Mouse (Mus musculus) retina, postnatal 7 days (tissue): ENCODE results near the gene Usp49.
"Not testable (repeated sequence)": the region's sequence is repeated elsewhere in the genome, so short reads cannot be mapped to it uniquely, and the experiment has no call there.

Source experiments
- DNase-seq: peaks from one replicate; pipeline ENCODE4 v3.0.0-alpha.2; 2012; ENCODE audit warnings: low read depth, low spot score

Gene Usp49

GRCm38 (mm10) chr17:47630678-47631065, at the start of gene Usp49:
TSS of gene Usp49 (plus strand) at chr17:47630690.
- DNase-seq, result no peak

- DNase-seq, result no peak
Observed at GRCm38 (mm10) chr17:47580962-47581361, 49.5 kb upstream of the Usp49 start.

- no peak for DNase-seq
Observed at GRCm38 (mm10) chr17:47588517-47588916, 42.0 kb upstream of the Usp49 start.

- no peak for DNase-seq
Observed at GRCm38 (mm10) chr17:47591073-47591472, 39.4 kb upstream of the Usp49 start.

GRCm38 (mm10) chr17:47593215-47593853, 37.2 kb upstream of the Usp49 start:
- DNase-seq, result peak; percentile 83

GRCm38 (mm10) chr17:47593854-47594182, 36.7 kb upstream of the Usp49 start:
- DNase-seq, result no peak

- no peak for DNase-seq
Observed at GRCm38 (mm10) chr17:47594183-47594968, 36.1 kb upstream of the Usp49 start.

GRCm38 (mm10) chr17:47594969-47595247, 35.6 kb upstream of the Usp49 start:
- no peak for DNase-seq

GRCm38 (mm10) chr17:47595248-47596161, 35.0 kb upstream of the Usp49 start:
- no peak for DNase-seq

- DNase-seq, result no peak
Observed at GRCm38 (mm10) chr17:47596162-47596838, 34.2 kb upstream of the Usp49 start.

- DNase-seq, result no peak
Observed at GRCm38 (mm10) chr17:47596839-47597164, 33.7 kb upstream of the Usp49 start.

GRCm38 (mm10) chr17:47597261-47597660, 33.2 kb upstream of the Usp49 start:
- no peak for DNase-seq

GRCm38 (mm10) chr17:47597838-47598579, 32.5 kb upstream of the Usp49 start:
- DNase-seq, result no peak

- not testable (repeated sequence) for DNase-seq
Observed at GRCm38 (mm10) chr17:47598580-47599304, 31.7 kb upstream of the Usp49 start.

GRCm38 (mm10) chr17:47599511-47600297, 30.8 kb upstream of the Usp49 start:
- DNase-seq, result no peak

GRCm38 (mm10) chr17:47600601-47601388, 29.7 kb upstream of the Usp49 start:
- DNase-seq, result no peak

- no peak for DNase-seq
Observed at GRCm38 (mm10) chr17:47601389-47601755, 29.1 kb upstream of the Usp49 start.

- DNase-seq, result no peak
Observed at GRCm38 (mm10) chr17:47602289-47602688, 28.2 kb upstream of the Usp49 start.

- DNase-seq, result no peak
Observed at GRCm38 (mm10) chr17:47606220-47606619, 24.3 kb upstream of the Usp49 start.
